Mouse (Mus musculus) MEL (cell line): ENCODE measurements around the gene Aldob. TPM values are rescaled to one million over a fixed set of nuclear protein-coding genes. Genes with fewer than 3 reads are reported as not detected.

Source experiments
- DNase-seq: peaks from one replicate; pipeline ENCODE4 v3.0.0; 2011; ENCODE audit warnings: low read depth, low spot score
- H3K27ac ChIP-seq: 2 replicates; pipeline ENCODE4 v1.5.1; 2012; ENCODE audit warnings: low read depth, mild to moderate bottlenecking, control low read depth, low read length, moderate library complexity; ENCODE audit not compliant: control insufficient read depth
- H3K27me3 ChIP-seq, 2 experiments: fragments of 150-350 bp in 1 of 2; sonication (generic) in 1 of 2; 2 replicates each; pipeline ENCODE4 v1.6.1; 2012; ENCODE audit warnings: low read length in 2 of 2, mild to moderate bottlenecking in 2 of 2, improper control_type of control experiment in 1 of 2, moderate library complexity in 1 of 2; ENCODE audit not compliant: insufficient read depth in 2 of 2, control insufficient read depth in 1 of 2
- H3K36me3 ChIP-seq, 2 experiments: 2 replicates each; pipeline ENCODE4 v1.6.1; 2012 to 2014; ENCODE audit warnings: low read length in 2 of 2, improper control_type of control experiment in 1 of 2, inconsistent platforms in 1 of 2, mild to moderate bottlenecking in 1 of 2; ENCODE audit not compliant: insufficient read depth in 2 of 2, control insufficient read depth in 1 of 2
- H3K4me1 ChIP-seq, 2 experiments: fragments of 150-350 bp in 1 of 2; sonication (generic) in 1 of 2; 2 replicates each; pipeline ENCODE4 v1.6.1; 2012; ENCODE audit warnings: low read length in 2 of 2, improper control_type of control experiment in 1 of 2, mild to moderate bottlenecking in 1 of 2; ENCODE audit not compliant: insufficient read depth in 2 of 2, control insufficient read depth in 1 of 2
- H3K4me3 ChIP-seq, 2 experiments: fragments of 150-350 bp in 1 of 2; sonication (generic) in 1 of 2; 2 replicates each; pipeline ENCODE4 v1.5.1; 2012; ENCODE audit warnings: low read depth in 2 of 2, low read length in 2 of 2, mild to moderate bottlenecking in 2 of 2, moderate library complexity in 2 of 2, control low read depth in 1 of 2, improper control_type of control experiment in 1 of 2; ENCODE audit not compliant: control insufficient read depth in 1 of 2, insufficient read depth in 1 of 2
- H3K79me2 ChIP-seq: 2 replicates; pipeline ENCODE4 v1.6.1; 2012; ENCODE audit warnings: mild to moderate bottlenecking, low read length, moderate library complexity; ENCODE audit not compliant: control insufficient read depth, poor library complexity, insufficient read depth
- H3K9ac ChIP-seq: 2 replicates; pipeline ENCODE4 v1.6.1; 2012; ENCODE audit warnings: low read depth, mild to moderate bottlenecking, control low read depth, low read length, moderate library complexity; ENCODE audit not compliant: control insufficient read depth, poor library complexity, severe bottlenecking
- H3K9me3 ChIP-seq: fragments of 150-350 bp; sonication (generic); replicated peaks from 2 replicates; pipeline ENCODE4 v1.6.1; 2012; ENCODE audit warnings: mild to moderate bottlenecking, low read length, improper control_type of control experiment, moderate library complexity; ENCODE audit not compliant: insufficient read depth
- BHLHE40 ChIP-seq: IDR thresholded peaks from 2 replicates; pipeline ENCODE4 v1.6.1; 2012; ENCODE audit warnings: low read depth, mild to moderate bottlenecking, inconsistent platforms, low read length, improper control_type of control experiment, borderline replicate concordance
- CHD1 ChIP-seq: IDR thresholded peaks from 2 replicates; pipeline ENCODE4 v1.6.1; 2012; ENCODE audit warnings: low read depth, mild to moderate bottlenecking, inconsistent platforms, low read length, improper control_type of control experiment
- CHD2 ChIP-seq: IDR thresholded peaks from 2 replicates; pipeline ENCODE4 v1.6.1; 2011; ENCODE audit warnings: low read length, improper control_type of control experiment
- CTCF ChIP-seq, 3 experiments: IDR thresholded peaks in 2 of 3; conservative IDR thresholded peaks in 1 of 3; 2 replicates each; pipeline ENCODE4 v1.5.1; 2011 to 2012; ENCODE audit warnings: low read length in 3 of 3, low read depth in 2 of 3, mild to moderate bottlenecking in 2 of 3, improper control_type of control experiment in 1 of 3, inconsistent platforms in 1 of 3, mixed read lengths in 1 of 3, moderate library complexity in 1 of 3; ENCODE audit not compliant: control insufficient read depth in 1 of 3, insufficient read depth in 1 of 3, poor library complexity in 1 of 3, severe bottlenecking in 1 of 3
- E2F4 ChIP-seq: IDR thresholded peaks from 2 replicates; pipeline ENCODE4 v1.6.1; 2011; ENCODE audit warnings: low read depth, low read length, improper control_type of control experiment, borderline replicate concordance
- ELF1 ChIP-seq: IDR thresholded peaks from 2 replicates; pipeline ENCODE4 v1.6.1; 2014; ENCODE audit warnings: low read depth, mild to moderate bottlenecking, inconsistent platforms, low read length, improper control_type of control experiment, moderate library complexity
- EP300 ChIP-seq, 2 experiments: IDR thresholded peaks; 2 replicates each; pipeline ENCODE4 v1.6.1; 2011; ENCODE audit warnings: improper control_type of control experiment in 2 of 2, low read length in 2 of 2, low read depth in 1 of 2, mild to moderate bottlenecking in 1 of 2
- ETS1 ChIP-seq: IDR thresholded peaks from 2 replicates; pipeline ENCODE4 v1.6.1; 2012; ENCODE audit warnings: low read depth, mild to moderate bottlenecking, inconsistent platforms, low read length, improper control_type of control experiment, moderate library complexity
- GATA1 ChIP-seq: IDR thresholded peaks from 2 replicates; pipeline ENCODE4 v1.6.1; 2011; ENCODE audit warnings: low read depth, low read length, improper control_type of control experiment
- HCFC1 ChIP-seq: IDR thresholded peaks from 2 replicates; pipeline ENCODE4 v1.6.1; 2012; ENCODE audit warnings: low read depth, mild to moderate bottlenecking, inconsistent platforms, low read length, improper control_type of control experiment, moderate library complexity
- JUND ChIP-seq: IDR thresholded peaks from 2 replicates; pipeline ENCODE4 v1.6.1; 2011; ENCODE audit warnings: low read depth, mild to moderate bottlenecking, improper control_type of control experiment, low read length
- KAT2A ChIP-seq: conservative IDR thresholded peaks from 2 replicates; pipeline ENCODE4 v1.6.1; 2012; ENCODE audit warnings: low read depth, low read length, improper control_type of control experiment, inconsistent platforms
- MAFK ChIP-seq: IDR thresholded peaks from 2 replicates; pipeline ENCODE4 v1.6.1; 2011; ENCODE audit warnings: low read depth, mild to moderate bottlenecking, low read length, improper control_type of control experiment, borderline replicate concordance
- MEF2A ChIP-seq: IDR thresholded peaks from 2 replicates; pipeline ENCODE4 v1.6.1; 2014; ENCODE audit warnings: low read depth, mild to moderate bottlenecking, inconsistent platforms, low read length, improper control_type of control experiment; ENCODE audit not compliant: poor library complexity, insufficient replicate concordance, severe bottlenecking; ENCODE audit errors: extremely low read depth
- MYC ChIP-seq: IDR thresholded peaks from 2 replicates; pipeline ENCODE4 v1.6.1; 2011; ENCODE audit warnings: low read depth, mild to moderate bottlenecking, low read length, improper control_type of control experiment, moderate library complexity
- POLR2A ChIP-seq, 2 experiments: IDR thresholded peaks; 2 replicates each; pipeline ENCODE4 v1.6.1; 2011 to 2012; ENCODE audit warnings: low read length in 2 of 2, mild to moderate bottlenecking in 2 of 2, control low read depth in 1 of 2, improper control_type of control experiment in 1 of 2, low read depth in 1 of 2, moderate library complexity in 1 of 2; ENCODE audit not compliant: control insufficient read depth in 1 of 2, insufficient read depth in 1 of 2, poor library complexity in 1 of 2
- POLR2AphosphoS5 ChIP-seq: IDR thresholded peaks from 2 replicates; pipeline ENCODE4 v1.6.1; 2012; ENCODE audit warnings: low read depth, borderline replicate concordance, mild to moderate bottlenecking, inconsistent platforms, low read length, moderate library complexity, mixed read lengths
- RAD21 ChIP-seq: IDR thresholded peaks from 2 replicates; pipeline ENCODE4 v1.6.1; 2011; ENCODE audit warnings: mild to moderate bottlenecking, low read depth, low read length, improper control_type of control experiment
- RCOR1 ChIP-seq: IDR thresholded peaks from 2 replicates; pipeline ENCODE4 v1.6.1; 2012; ENCODE audit warnings: low read depth, mild to moderate bottlenecking, inconsistent platforms, low read length, improper control_type of control experiment
- SIN3A ChIP-seq: IDR thresholded peaks from 2 replicates; pipeline ENCODE4 v1.6.1; 2012; ENCODE audit warnings: low read length, improper control_type of control experiment, inconsistent platforms
- SMC3 ChIP-seq: IDR thresholded peaks from 2 replicates; pipeline ENCODE4 v1.6.1; 2011; ENCODE audit warnings: low read depth, low read length, improper control_type of control experiment
- TAL1 ChIP-seq: IDR thresholded peaks from 2 replicates; pipeline ENCODE4 v1.6.1; 2012; ENCODE audit warnings: mild to moderate bottlenecking, inconsistent platforms, low read length, moderate library complexity, mixed read lengths
- TBP ChIP-seq: IDR thresholded peaks from 2 replicates; pipeline ENCODE4 v1.8.0; 2011; ENCODE audit warnings: low read depth, low read length, improper control_type of control experiment
- TCF12 ChIP-seq: IDR thresholded peaks from 2 replicates; pipeline ENCODE4 v1.6.1; 2014; ENCODE audit warnings: low read depth, mild to moderate bottlenecking, inconsistent platforms, low read length, improper control_type of control experiment, moderate library complexity
- USF1 ChIP-seq: IDR thresholded peaks from 2 replicates; pipeline ENCODE4 v1.6.1; 2014; ENCODE audit warnings: low read depth, mild to moderate bottlenecking, inconsistent platforms, low read length, improper control_type of control experiment, moderate library complexity
- USF2 ChIP-seq, 2 experiments: IDR thresholded peaks; 2 replicates each; pipeline ENCODE4 v1.6.1; 2011 to 2012; ENCODE audit warnings: improper control_type of control experiment in 2 of 2, low read length in 2 of 2, borderline replicate concordance in 1 of 2, inconsistent platforms in 1 of 2, low read depth in 1 of 2, mild to moderate bottlenecking in 1 of 2; ENCODE audit not compliant: insufficient read depth in 1 of 2
- ZC3H11A ChIP-seq: IDR thresholded peaks from 2 replicates; pipeline ENCODE4 v1.6.1; 2012; ENCODE audit warnings: low read depth, mild to moderate bottlenecking, inconsistent platforms, low read length, improper control_type of control experiment
- ZMIZ1 ChIP-seq: IDR thresholded peaks from 2 replicates; pipeline ENCODE4 v1.6.1; 2012; ENCODE audit warnings: low read depth, mild to moderate bottlenecking, inconsistent platforms, low read length, improper control_type of control experiment, moderate library complexity
- ZNF384 ChIP-seq: IDR thresholded peaks from 2 replicates; pipeline ENCODE4 v1.6.1; 2012; ENCODE audit warnings: low read depth, mild to moderate bottlenecking, inconsistent platforms, low read length, improper control_type of control experiment
- polyA plus RNA-seq, 2 experiments: library from polyadenylated mRNA; stranded (reverse) in 1 of 2; unstranded in 1 of 2; fragments of >175 nt in 1 of 2; fragments of >200 nt in 1 of 2; gene quantifications; 2 replicates each; pipeline versions ENCODE4 v1.2.1 to v1.2.4; 2012; ENCODE audit warnings: low replicate concordance in 2 of 2, low read depth in 1 of 2; ENCODE audit not compliant: insufficient read length in 2 of 2, insufficient read depth in 1 of 2, missing spikeins in 1 of 2
- total RNA-seq: library from RNA; depleted of rRNA; stranded (reverse); fragments of 300-350 nt; gene quantifications from 2 replicates; pipeline ENCODE4 v1.2.3, GENCODE M21; 2012

Aldob gene
- total and polyA plus RNA-seq, 3 experiments: not detected

DNA sequence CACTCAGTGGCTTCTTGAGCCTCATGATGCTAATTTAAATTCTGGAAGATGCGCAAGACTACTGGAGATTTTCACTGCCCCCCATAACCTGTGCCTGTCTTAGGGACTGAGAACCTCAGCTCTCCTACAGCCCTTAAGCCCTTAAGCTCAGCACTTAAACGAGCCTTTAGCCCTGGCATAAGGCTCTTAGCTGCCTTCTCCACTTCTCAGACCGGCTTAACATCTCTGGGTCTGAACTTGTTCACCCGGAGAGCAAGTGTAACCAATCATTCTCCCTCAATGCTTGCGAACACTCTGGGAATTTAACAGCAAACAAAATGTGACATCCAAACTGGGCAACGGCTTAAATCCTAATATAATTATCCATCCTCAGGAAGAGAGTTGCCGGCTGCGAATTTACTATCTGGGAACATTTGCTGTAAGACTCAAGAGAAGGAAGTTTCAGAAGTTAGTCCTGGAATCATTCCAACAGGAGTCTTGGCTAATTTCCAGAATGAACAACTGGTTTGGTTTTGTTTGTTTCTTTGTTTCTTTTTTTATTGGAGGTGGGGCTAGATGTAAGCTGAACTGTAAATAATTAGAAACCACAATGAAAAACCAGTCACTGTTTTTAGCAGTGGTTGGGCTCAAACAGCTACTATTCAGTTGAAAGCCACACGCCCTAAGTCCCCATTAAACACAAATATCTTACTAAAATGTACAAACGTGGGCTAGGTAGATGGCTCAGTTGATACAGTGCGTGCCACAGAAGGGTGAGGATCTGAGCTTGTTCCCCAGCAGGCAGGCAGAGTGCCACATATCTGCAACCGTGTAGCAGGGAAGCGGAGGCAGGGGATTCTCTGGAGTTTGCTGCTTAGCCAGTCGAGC lies 34.9 kb upstream of the Aldob start:
- Histone ChIP-seq H3K9me3 (no peaks in the 10 kb centered on the region), H3K27me3 (no peaks in the 10 kb centered on the region), H3K27ac (peak overlapping the region; percentile 36; the same call in 1 of the 2 replicates), H3K4me1 (peaks cover 18 to 31% of the 10 kb centered on the region in 2 experiments), H3K36me3 (peaks cover 0 to 31% of the 10 kb centered on the region in 2 experiments; a peak in 2 of 4 replicates), H3K9ac (no peak overlapping the region), H3K4me3 (no peak overlapping the region), H3K79me2 (no peaks in the 10 kb centered on the region)
- TF ChIP-seq CHD2 (no peak), RAD21 (no peak), ETS1 (peak; percentile 47; the same call in 1 of the 2 replicates), EP300 (IDR thresholded peaks at IDR 0.05; ENCODE audit: low read depth in 1 of 2, low read length in 2 of 2) (peak; percentile 27 to 36; a peak in 3 of 4 replicates)
- DNase-seq: peak; percentile 66

DNA sequence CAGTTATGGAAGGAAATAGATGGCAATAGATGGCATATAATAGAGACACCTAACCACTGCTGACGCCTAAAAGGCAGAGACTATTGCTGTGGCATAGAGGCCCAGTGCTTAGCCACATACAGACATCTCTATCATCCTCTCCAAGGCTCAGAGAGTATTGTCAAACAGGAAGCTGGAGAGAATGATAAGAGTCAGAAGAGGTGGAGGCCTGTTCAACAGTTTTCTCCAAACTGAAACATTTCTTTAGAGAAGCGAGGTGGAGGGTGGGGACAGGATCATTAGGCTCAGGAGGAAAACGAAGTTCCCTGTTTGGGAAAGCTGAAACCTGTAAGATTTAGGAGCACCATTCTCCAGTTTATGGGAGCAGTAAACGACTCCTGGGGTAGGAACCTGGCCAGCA lies 31.9 kb upstream of the Aldob start:
- peaks cover 18 to 32% of the 10 kb centered on the region in 2 experiments for H3K4me1 ChIP-seq
- peak overlapping the region; percentile 83 for H3K27ac ChIP-seq
- H3K36me3 ChIP-seq: peaks cover 0 to 31% of the 10 kb centered on the region in 2 experiments; a peak in 2 of 4 replicates
- DNase-seq: peak; percentile 89
- H3K9ac ChIP-seq: peak overlapping the region; percentile 30
- no peaks in the 10 kb centered on the region for H3K27me3 ChIP-seq
- H3K4me3 ChIP-seq: peak overlapping the region; percentile 12; a peak in 2 of 4 replicates
- H3K79me2 ChIP-seq: no peaks in the 10 kb centered on the region
- no peaks in the 10 kb centered on the region for H3K9me3 ChIP-seq
- TF ChIP-seq TAL1 (peak; percentile 88), SMC3 (no peak), RAD21 (no peak), USF2 (IDR thresholded peaks at IDR 0.05; ENCODE audit: borderline replicate concordance in 1 of 2, insufficient read depth in 1 of 2, low read depth in 1 of 2, low read length in 2 of 2) (no peak), CTCF (IDR thresholded peaks at IDR 0.05 in 2 of 3, conservative IDR thresholded peaks at IDR 0.05 in 1 of 3; ENCODE audit: control insufficient read depth in 1 of 3, insufficient read depth in 1 of 3, low read depth in 2 of 3, low read length in 3 of 3, poor library complexity in 1 of 3, severe bottlenecking in 1 of 3) (no peak), TBP (peak; percentile 65; the same call in 1 of the 2 replicates), MEF2A (no peak), BHLHE40 (no peak), ZC3H11A (no peak), ZMIZ1 (no peak), POLR2A (IDR thresholded peaks at IDR 0.05; ENCODE audit: control insufficient read depth in 1 of 2, insufficient read depth in 1 of 2, low read depth in 1 of 2, low read length in 2 of 2, poor library complexity in 1 of 2) (peak in 1 of 2 experiments; percentile 57; a peak in 2 of 4 replicates), ETS1 (peak; percentile 82), ELF1 (peak; percentile 44; the same call in 1 of the 2 replicates), MAFK (no peak), ZNF384 (no peak), CHD1 (no peak), MYC (no peak), USF1 (no peak), RCOR1 (peak; percentile 87), TCF12 (peak; percentile 94), HCFC1 (peak; percentile 60), JUND (no peak), GATA1 (peak; percentile 96), E2F4 (no peak), SIN3A (peak; percentile 86), KAT2A (no peak), POLR2AphosphoS5 (no peak)
